Comparison of ENCODE assay signal across 8 mouse cellular contexts in genomic region chr1:84838156-84838555, GRCm38 (mm10). TPM values are rescaled to one million over a fixed set of nuclear protein-coding genes. Genes with fewer than 3 reads are reported as not detected.
DNase-seq lines count a peak whose midpoint lies in the region; ATAC-seq and TF ChIP-seq lines count a peak whose summit lies in the region.

No protein-coding gene starts in this region.

- dilution Hi-C loops in CH12.LX (cut with MboI; ENCODE audit: extremely low pct_ligation_motif_present, extremely low pct_unique_long_range_greater_than_20kb, low sequenced_read_pairs), result no loop called here

- TF ChIP-seq CTCF in CH12.LX (conservative IDR thresholded peaks at IDR 0.05 in 1 of 2, IDR thresholded peaks at IDR 0.05 in 1 of 2; ENCODE audit: low read depth in 2 of 2, low read length in 2 of 2), result no peak
- no peak for TF ChIP-seq CTCF in embryonic fibroblast, embryonic 13.5 days (IDR thresholded peaks at IDR 0.05; ENCODE audit: borderline replicate concordance, insufficient read depth, low read length)

- TF ChIP-seq POLR2A in CH12.LX (IDR thresholded peaks at IDR 0.05; ENCODE audit: low read depth, low read length), result no peak
- TF ChIP-seq POLR2A in embryonic fibroblast, embryonic 13.5 days (IDR thresholded peaks at IDR 0.05; ENCODE audit: low read depth, low read length), result no peak

- under 1% methylated on average over 22 of the region's 22 CpGs for WGBS in heart, embryonic 10.5 days
- WGBS in limb, embryonic 15.5 days, result 0% methylated on average over 22 of the region's 22 CpGs

- peak overlapping the region; percentile 99 for H3K9ac ChIP-seq in CH12.LX (ENCODE audit: insufficient read depth, low read depth)
- peak overlapping the region; percentile 89 for H3K9ac ChIP-seq in limb, embryonic 15.5 days

- H3K27me3 ChIP-seq in heart, embryonic 10.5 days (ENCODE audit: insufficient read depth, poor library complexity, severe bottlenecking), result no peaks in the 10 kb centered on the region
- H3K27me3 ChIP-seq in CH12.LX (replicated peaks), result no peaks in the 10 kb centered on the region
- H3K27me3 ChIP-seq in limb, embryonic 15.5 days, result no peaks in the 10 kb centered on the region

- peak overlapping the region; percentile 83 for H3K4me2 ChIP-seq in CH12.LX (ENCODE audit: insufficient read depth, low read depth, poor library complexity, severe bottlenecking)
- H3K4me2 ChIP-seq in limb, embryonic 15.5 days, result peak overlapping the region; percentile 54

- peaks cover 4% of the 10 kb centered on the region; the same call in 1 of the 2 replicates for H3K4me1 ChIP-seq in heart, embryonic 10.5 days
- peaks cover 0 to 13% of the 10 kb centered on the region in 2 experiments; a peak in 2 of 4 replicates for H3K4me1 ChIP-seq in CH12.LX (ENCODE audit: control insufficient read depth in 1 of 2, insufficient read depth in 2 of 2)
- H3K4me1 ChIP-seq in embryonic fibroblast, embryonic 13.5 days (ENCODE audit: control insufficient read depth, insufficient read depth, low read length), result no peaks in the 10 kb centered on the region
- H3K4me1 ChIP-seq in limb, embryonic 15.5 days, result peaks cover 7% of the 10 kb centered on the region; the same call in 1 of the 2 replicates

- DNase-seq in heart, embryonic 10.5 days (ENCODE audit: low spot score), result no peak
- no peak for DNase-seq in heart, postnatal 25 days (ENCODE audit: low spot score)
- no peak for DNase-seq in CH12.LX (ENCODE audit: extremely low read depth)
- peak; percentile 49 for DNase-seq in retina, postnatal 1 day
- DNase-seq in left cerebral cortex, postnatal 14 days (ENCODE audit: low spot score in 2 of 2), result no peak
- DNase-seq in spleen, adult 18-20 months, result no peak

- H3K4me3 ChIP-seq in heart, embryonic 10.5 days, result peak overlapping the region; percentile 98
- peak overlapping the region; percentile 70 to 84 (median 82) for H3K4me3 ChIP-seq in CH12.LX (replicated peaks in 1 of 3; ENCODE audit: low read depth in 2 of 3, low read length in 2 of 3, poor library complexity in 1 of 3)
- peak overlapping the region; percentile 93 for H3K4me3 ChIP-seq in embryonic fibroblast, embryonic 13.5 days (ENCODE audit: insufficient read depth, low read length)
- H3K4me3 ChIP-seq in limb, embryonic 15.5 days, result peak overlapping the region; percentile 94

- ATAC-seq in limb, embryonic 15.5 days (ENCODE audit: insufficient number of reproducible peaks, low FRiP score, low TSS enrichment, low read depth), result no peak

- no peak for TF ChIP-seq EP300 in CH12.LX (IDR thresholded peaks at IDR 0.05; ENCODE audit: low read length)

- intact Hi-C loops in heart, postnatal 25 days (cut with DNase I), result no loop called here
- intact Hi-C loops in left cerebral cortex, postnatal 14 days (cut with DNase I), result loop anchor here (5.0 kb wide), 1 partner anchor 101 kb away; no protein-coding TSS in a partner anchor

- peak overlapping the region; percentile 99 for H3K27ac ChIP-seq in heart, embryonic 10.5 days
- H3K27ac ChIP-seq in CH12.LX (ENCODE audit: insufficient read depth, low read depth), result no peak overlapping the region
- peak overlapping the region; percentile 34; the same call in 1 of the 2 replicates for H3K27ac ChIP-seq in embryonic fibroblast, embryonic 13.5 days (ENCODE audit: insufficient read depth, low read length)
- peak overlapping the region; percentile 98 for H3K27ac ChIP-seq in limb, embryonic 15.5 days

- H3K79me2 ChIP-seq in CH12.LX (replicated peaks; ENCODE audit: control insufficient read depth, extremely low read depth, insufficient read depth, poor library complexity, severe bottlenecking), result peaks cover 55% of the 10 kb centered on the region

- no peaks in the 10 kb centered on the region for H3K9me3 ChIP-seq in heart, embryonic 10.5 days
- H3K9me3 ChIP-seq in CH12.LX (replicated peaks; ENCODE audit: low read length), result no peaks in the 10 kb centered on the region
- H3K9me3 ChIP-seq in limb, embryonic 15.5 days, result no peaks in the 10 kb centered on the region

- in situ Hi-C loops in CH12.LX (cut with MboI; ENCODE audit: low pct_ligation_motif_present, low pct_unique_long_range_greater_than_20kb, low sequenced_read_pairs), result no loop called here

- TF ChIP-seq RAD21 in CH12.LX (IDR thresholded peaks at IDR 0.05; ENCODE audit: low read depth, low read length), result no peak

- peaks cover 10% of the 10 kb centered on the region for H3K36me3 ChIP-seq in heart, embryonic 10.5 days
- peaks cover 7 to 10% of the 10 kb centered on the region in 2 experiments for H3K36me3 ChIP-seq in CH12.LX (replicated peaks in 1 of 2; ENCODE audit: control insufficient read depth in 1 of 2, insufficient read depth in 1 of 2, low read length in 1 of 2)
- peaks cover 4% of the 10 kb centered on the region for H3K36me3 ChIP-seq in limb, embryonic 15.5 days

TF ChIP-seq in CH12.LX, 34 proteins besides CTCF, POLR2A, EP300 and RAD21:
- no peak for TF ChIP-seq NELFE (IDR thresholded peaks at IDR 0.05; ENCODE audit: low read depth, low read length)
- 0 out of 2 replicates have a peak, but pooled peaks have one; percentile 28 for TF ChIP-seq MXI1 (IDR thresholded peaks at IDR 0.05; ENCODE audit: low read depth, low read length)
- 0 out of 2 replicates have a peak, but pooled peaks have one; percentile 10 for TF ChIP-seq TCF12 (IDR thresholded peaks at IDR 0.05; ENCODE audit: low read depth, low read length)
- TF ChIP-seq ZNF384 (IDR thresholded peaks at IDR 0.05; ENCODE audit: low read depth, low read length), result no peak
- no peak for TF ChIP-seq MEF2A (IDR thresholded peaks at IDR 0.05; ENCODE audit: borderline replicate concordance, low read depth, low read length)
- no peak for TF ChIP-seq MAX (IDR thresholded peaks at IDR 0.05; ENCODE audit: low read length)

RNA-seq across cellular contexts. Expression of gene Fbxo36, which starts 1.5 kb away (rescaled TPM):
- 7.0 and 8.6 TPM in 2 replicates for polyA plus RNA-seq in heart, embryonic 10.5 days (2016; fragmentation: Nextera tagmentation; extraction: Ambion mirVana)
- total RNA-seq in heart, postnatal 25 days (2021), result 1 to 10 TPM in 1 of 2 experiments, under 1 TPM in 1; 0.98 to 1.7 TPM
- total RNA-seq in CH12.LX (2012; rRNA removed), result 2.5 and 3.2 TPM in 2 replicates
- 3.0 and 3.2 TPM in 2 replicates for total RNA-seq in CH12.LX (2014; rRNA removed)
- polyA plus RNA-seq in CH12.LX (2012; ENCODE audit: insufficient read length, low read depth), result 3.2 and 3.8 TPM in 2 replicates
- polyA plus RNA-seq in embryonic fibroblast, embryonic 13.5 days (2011; ENCODE audit: insufficient read length, low read depth, missing spikeins), result 6.9 and 7.0 TPM in 2 replicates
- 9.8 and 12.0 TPM in 2 replicates for polyA plus RNA-seq in limb, embryonic 15.5 days (2015; fragmentation: Nextera tagmentation; extraction: Ambion mirVana)
- total RNA-seq in left cerebral cortex, postnatal 14 days (2021), result 1 to 10 TPM; 1.4 to 2.0 TPM

RNA-seq across cellular contexts. Expression of gene Trip12, which starts 2.2 kb away (rescaled TPM):
- 68.5 and 78.0 TPM in 2 replicates for polyA plus RNA-seq in heart, embryonic 10.5 days (2016; fragmentation: Nextera tagmentation; extraction: Ambion mirVana)
- 100 to 1,000 TPM; 185 to 203 TPM for total RNA-seq in heart, postnatal 25 days (2021)
- total RNA-seq in CH12.LX (2012; rRNA removed) (82.0 and 90.2 TPM in 2 replicates), CH12.LX (2014; rRNA removed) (75.6 and 78.2 TPM in 2 replicates)
- 93.8 and 109 TPM in 2 replicates for polyA plus RNA-seq in CH12.LX (2012; ENCODE audit: insufficient read length, low read depth)
- polyA plus RNA-seq in embryonic fibroblast, embryonic 13.5 days (2011; ENCODE audit: insufficient read length, low read depth, missing spikeins), result 278 and 309 TPM in 2 replicates
- 52.1 and 62.0 TPM in 2 replicates for polyA plus RNA-seq in limb, embryonic 15.5 days (2015; fragmentation: Nextera tagmentation; extraction: Ambion mirVana)
- total RNA-seq in left cerebral cortex, postnatal 14 days (2021), result 100 to 1,000 TPM; 167 to 195 TPM
